Mouse (Mus musculus) c-Kit-negative CD71-positive TER-119-positive erythroid progenitor cells, embryonic 14.5 days (primary cell): ENCODE data around the gene Vipr2.
A peak's percentile ranks its signal among the peaks of the same experiment; 100 is the strongest.

ENCODE experiments used
- DNase-seq: peaks from one replicate; pipeline ENCODE4 v3.0.0-alpha.2; 2013; ENCODE audit warnings: low read depth, low spot score

The Vipr2 gene

GRCm38 (mm10) chr12:116152866-116153428 is 75.4 kb downstream of the Vipr2 start:
- DNase-seq, result no peak

GRCm38 (mm10) chr12:116156792-116157532 is 79.4 kb downstream of the Vipr2 start:
- no peak for DNase-seq

GRCm38 (mm10) chr12:116159223-116159622 is 81.7 kb downstream of the Vipr2 start:
- DNase-seq, result no peak

- DNase-seq, result no peak
Measured at GRCm38 (mm10) chr12:116159695-116160094, 82.2 kb downstream of the Vipr2 start.

GRCm38 (mm10) chr12:116165368-116165767 is 87.8 kb downstream of the Vipr2 start:
- no peak for DNase-seq

GRCm38 (mm10) chr12:116169666-116170065 is 92.1 kb downstream of the Vipr2 start:
- no peak for DNase-seq

- peak; percentile 17 for DNase-seq
Measured at GRCm38 (mm10) chr12:116176930-116177329, 99.4 kb downstream of the Vipr2 start.

GRCm38 (mm10) chr12:116181436-116182050 is 104.0 kb downstream of the Vipr2 start:
- no peak for DNase-seq

GRCm38 (mm10) chr12:116182376-116182775 is 104.8 kb downstream of the Vipr2 start:
- DNase-seq, result no peak

GRCm38 (mm10) chr12:116183212-116183935 is 105.8 kb downstream of the Vipr2 start:
- no peak for DNase-seq

- DNase-seq, result no peak
Measured at GRCm38 (mm10) chr12:116193952-116194351, 116.4 kb downstream of the Vipr2 start.

- no peak for DNase-seq
Measured at GRCm38 (mm10) chr12:116194641-116195040, 117.1 kb downstream of the Vipr2 start.
